Mouse (Mus musculus): Measurements from ENCODE around the gene Hoxb5.

Hoxb5 gene

GRCm38 (mm10) chr11:96319071-96319902, 16.2 kb downstream of the Hoxb5 start:
- no peak for DNase-seq (ENCODE audit: low read depth, low spot score)

DNA sequence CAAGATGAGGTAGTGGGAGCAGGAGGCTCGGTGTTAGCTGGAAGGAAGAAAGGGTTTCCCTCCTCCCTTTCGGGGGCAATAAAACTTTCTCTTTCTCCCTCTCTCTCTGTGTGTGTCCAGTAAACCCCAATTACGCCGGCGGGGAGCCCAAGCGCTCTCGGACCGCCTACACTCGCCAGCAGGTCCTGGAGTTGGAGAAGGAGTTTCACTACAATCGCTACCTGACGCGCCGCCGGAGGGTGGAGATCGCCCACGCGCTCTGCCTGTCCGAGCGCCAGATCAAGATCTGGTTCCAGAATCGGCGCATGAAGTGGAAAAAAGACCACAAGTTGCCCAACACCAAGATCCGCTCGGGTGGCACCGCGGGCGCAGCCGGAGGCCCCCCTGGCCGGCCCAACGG, 16.8 kb downstream of the Hoxb5 start:
- DNase-seq (ENCODE audit: low read depth, low spot score): no peak

DNA sequence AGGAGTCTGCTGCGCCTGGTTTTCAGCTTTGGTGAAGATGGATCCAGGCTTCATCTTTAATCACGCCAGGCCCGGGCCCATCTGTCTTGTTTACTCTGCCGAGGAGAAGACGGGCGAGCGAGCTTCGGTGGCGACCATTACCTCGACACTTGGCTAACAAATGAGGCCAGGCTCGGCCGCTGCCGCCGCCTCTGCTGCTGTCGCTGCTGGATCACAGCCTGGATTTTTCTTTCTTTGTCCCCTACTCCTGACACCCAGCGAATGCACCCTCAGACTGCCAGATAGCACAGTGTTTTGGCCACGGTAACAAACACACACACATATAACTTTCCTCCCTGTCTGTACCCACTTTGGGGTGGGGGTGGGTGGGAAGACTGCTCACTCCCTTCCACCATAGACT, 17.6 kb downstream of the Hoxb5 start:
- no peak for DNase-seq (ENCODE audit: low read depth, low spot score)

GRCm38 (mm10) chr11:96321846-96322245, 18.7 kb downstream of the Hoxb5 start:
- DNase-seq (ENCODE audit: low read depth, low spot score): no peak

- DNase-seq (ENCODE audit: low read depth, low spot score): no peak
Measured at GRCm38 (mm10) chr11:96322738-96323137, 19.6 kb downstream of the Hoxb5 start.

DNA sequence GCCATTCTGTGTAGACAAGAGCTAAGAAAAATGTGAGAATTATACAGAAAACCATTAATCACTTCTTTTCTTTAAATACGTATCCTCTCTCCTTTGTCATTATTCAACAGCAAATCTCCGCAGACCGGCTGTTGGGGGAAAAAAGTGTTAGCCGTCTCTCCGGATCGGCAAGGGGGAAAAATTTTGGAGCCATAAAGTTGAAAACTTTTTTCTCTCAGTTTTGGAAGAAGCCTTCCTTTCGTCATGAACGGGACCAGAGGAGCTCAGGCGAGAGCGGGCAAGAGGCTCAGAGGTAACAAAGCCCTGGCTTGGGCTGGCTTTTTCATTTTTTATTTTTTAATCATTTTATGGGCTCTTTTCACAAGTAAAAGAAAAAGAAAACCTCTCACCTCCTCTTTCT, 20.0 kb downstream of the Hoxb5 start, which contains the start of gene Hoxb3:
Gene Hoxb3 (plus strand): TSS at position 173 of the 400 bp plus-strand sequence.
- no peak for DNase-seq (ENCODE audit: low read depth, low spot score)

- no peak for DNase-seq (ENCODE audit: low read depth, low spot score)
Measured at GRCm38 (mm10) chr11:96324125-96324524, 21.0 kb downstream of the Hoxb5 start.

- DNase-seq (ENCODE audit: low read depth, low spot score): no peak
Measured at GRCm38 (mm10) chr11:96324965-96325364, 21.8 kb downstream of the Hoxb5 start.

GRCm38 (mm10) chr11:96325747-96326212, 22.6 kb downstream of the Hoxb5 start:
- no peak for DNase-seq (ENCODE audit: low read depth, low spot score)

GRCm38 (mm10) chr11:96326705-96327104, 23.6 kb downstream of the Hoxb5 start:
- no peak for DNase-seq (ENCODE audit: low read depth, low spot score)

DNA sequence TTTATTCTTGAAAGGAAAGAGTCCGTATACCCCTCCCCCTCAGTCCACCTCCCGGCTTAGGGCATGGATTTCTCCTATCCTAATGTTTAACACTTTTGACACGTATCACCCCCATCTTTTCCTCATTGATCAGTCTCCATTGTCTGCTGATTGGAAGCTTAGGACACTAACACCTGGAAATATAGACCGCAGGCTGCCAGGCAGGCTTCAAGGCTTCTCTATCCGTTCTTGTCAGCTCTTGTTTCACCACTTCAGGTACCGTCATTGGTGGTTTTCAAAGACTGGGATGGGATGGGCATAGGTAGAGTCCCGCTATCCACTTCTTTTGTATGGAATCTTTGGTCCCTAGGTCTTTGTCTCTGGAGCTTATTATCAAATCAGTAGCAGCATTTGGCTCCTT, 24.0 kb downstream of the Hoxb5 start:
- no peak for DNase-seq (ENCODE audit: low read depth, low spot score)

GRCm38 (mm10) chr11:96327750-96328149, 24.6 kb downstream of the Hoxb5 start:
- DNase-seq (ENCODE audit: low read depth, low spot score): no peak

DNA sequence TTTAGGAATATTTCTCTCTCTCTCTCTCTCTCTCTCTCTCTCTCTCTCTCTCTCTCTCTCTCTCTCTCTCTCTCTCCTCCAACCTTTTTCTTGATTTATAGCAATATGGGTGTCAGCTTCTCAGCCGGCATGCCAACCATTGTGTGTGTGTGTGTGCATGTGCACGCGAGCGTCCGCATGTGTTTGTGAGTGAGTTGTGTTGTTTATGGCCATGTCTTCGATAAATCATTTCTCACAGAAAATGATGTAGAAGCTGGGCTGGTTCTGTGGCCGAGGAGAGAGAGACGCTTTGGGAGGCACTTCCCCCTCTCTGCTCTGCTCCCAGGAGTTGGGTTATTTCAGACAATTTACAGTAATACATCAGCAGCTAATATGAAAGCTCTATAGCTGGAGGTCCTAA, 25.5 kb downstream of the Hoxb5 start:
- no peak for DNase-seq (ENCODE audit: low read depth, low spot score)

DNA sequence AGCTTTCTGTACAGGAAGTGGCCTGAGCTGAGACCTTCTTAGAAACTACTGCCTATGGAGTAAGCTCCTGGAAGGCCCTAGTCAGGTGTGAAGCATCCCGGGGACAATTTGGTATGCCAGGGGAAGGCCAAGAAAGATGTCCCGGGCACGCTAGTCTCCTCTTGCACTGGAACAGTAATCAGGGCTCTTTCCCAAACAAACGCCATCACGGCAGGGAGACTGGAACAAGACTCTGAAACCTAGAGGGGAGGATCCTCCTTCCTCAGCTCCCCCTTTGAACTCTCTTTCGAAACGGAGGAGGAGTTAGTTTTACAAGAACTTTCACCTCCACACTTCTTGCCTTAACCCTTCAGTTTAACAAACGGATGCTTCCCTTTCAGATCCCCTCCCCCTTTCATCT, 29.0 kb downstream of the Hoxb5 start:
- DNase-seq (ENCODE audit: low read depth, low spot score): no peak

- DNase-seq (ENCODE audit: low read depth, low spot score): no peak
Measured at GRCm38 (mm10) chr11:96332618-96333032, 29.5 kb downstream of the Hoxb5 start.

- DNase-seq (ENCODE audit: low read depth, low spot score): no peak
Measured at GRCm38 (mm10) chr11:96333241-96334001, 30.3 kb downstream of the Hoxb5 start.

GRCm38 (mm10) chr11:96334002-96334364, 30.8 kb downstream of the Hoxb5 start:
- no peak for DNase-seq (ENCODE audit: low read depth, low spot score)

DNA sequence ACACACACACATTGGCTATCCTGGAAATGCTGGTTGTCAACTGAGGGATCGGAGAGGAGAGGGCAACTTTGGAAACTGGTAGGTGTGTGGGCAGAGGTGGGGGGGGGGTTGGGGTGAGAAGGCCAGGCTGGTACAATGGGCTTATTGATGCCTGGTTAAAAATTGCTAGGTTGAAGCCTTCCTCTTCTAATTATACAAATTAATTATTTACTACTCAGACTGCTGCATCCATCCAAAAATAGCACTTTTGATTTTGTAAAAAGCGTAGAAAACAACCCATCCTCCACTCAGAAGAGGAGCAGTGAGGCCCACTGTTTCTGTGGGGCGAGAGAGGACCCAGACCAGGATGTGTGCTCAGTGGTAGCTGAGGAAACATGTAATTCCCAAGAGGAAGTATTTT, 31.9 kb downstream of the Hoxb5 start:
- no peak for DNase-seq (ENCODE audit: low read depth, low spot score)

- no peak for DNase-seq (ENCODE audit: low read depth, low spot score)
Measured at GRCm38 (mm10) chr11:96336597-96336996, 33.5 kb downstream of the Hoxb5 start.

DNA sequence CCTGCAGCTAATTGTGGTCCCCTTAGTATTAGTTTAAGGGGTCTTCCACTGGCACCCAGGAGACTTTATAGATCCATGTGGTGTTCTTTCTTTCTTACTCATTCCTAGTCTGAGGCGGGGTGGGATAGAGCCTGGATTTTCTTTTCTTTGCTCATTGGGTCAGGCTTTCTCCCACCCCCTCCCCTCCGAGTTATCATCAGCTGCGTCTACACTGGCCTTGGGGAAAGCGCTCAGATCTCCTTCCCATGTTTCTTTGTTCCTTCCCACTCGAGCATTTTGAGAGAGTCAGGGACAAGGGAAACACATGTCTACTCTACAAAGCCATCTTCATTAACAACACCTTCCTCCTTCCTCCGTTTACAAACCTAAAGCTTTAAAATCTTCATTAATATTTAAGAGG, 33.9 kb downstream of the Hoxb5 start:
- DNase-seq (ENCODE audit: low read depth, low spot score): no peak

- no peak for DNase-seq (ENCODE audit: low read depth, low spot score)
Measured at GRCm38 (mm10) chr11:96338957-96339855, 36.1 kb downstream of the Hoxb5 start.
